Comparison of ENCODE assay signal across 8 mouse cellular contexts in genomic region chr15:102405489-102406195, GRCm38 (mm10). TPM values are rescaled to one million over a fixed set of nuclear protein-coding genes. Genes with fewer than 3 reads are reported as not detected.
DNase-seq lines count a peak whose midpoint lies in the region; ATAC-seq lines count a peak whose summit lies in the region.

Sp1 (plus strand) TSS chr15:102406143.

- peaks cover 31% of the 10 kb centered on the region for H3K36me3 ChIP-seq in forebrain, embryonic 14.5 days (ENCODE audit: control insufficient read depth, insufficient read depth, low read length)
- H3K36me3 ChIP-seq in neural tube, embryonic 15.5 days, result peaks cover 28% of the 10 kb centered on the region

- peak; percentile 100 for DNase-seq in ES-CJ7 (ENCODE audit: low read depth, low spot score)
- peak; percentile 99 for DNase-seq in cerebellum, adult 11 months
- peak; percentile 100 for DNase-seq in forebrain, embryonic 14.5 days (ENCODE audit: low spot score)
- DNase-seq in heart, postnatal 14 days, result peak; percentile 94 to 97
- DNase-seq in layer of hippocampus, adult 11-12 months (ENCODE audit: low spot score), result peak; percentile 100
- DNase-seq in lung, adult 18-20 months, result peak; percentile 100
- DNase-seq in testis, postnatal 14 days (ENCODE audit: low spot score), result peak; percentile 100

- H3K27ac ChIP-seq in forebrain, embryonic 14.5 days (ENCODE audit: low read depth, low read length), result peak within 1 kb of the TSS; percentile 99
- peak within 1 kb of the TSS; percentile 100 for H3K27ac ChIP-seq in neural tube, embryonic 15.5 days (replicated peaks)

- intact Hi-C loops in heart, postnatal 14 days (cut with DNase I), result no loop called here

- peak within 1 kb of the TSS; percentile 80 for H3K4me3 ChIP-seq in forebrain, embryonic 14.5 days (ENCODE audit: low read depth, low read length)
- peak within 1 kb of the TSS; percentile 72 for H3K4me3 ChIP-seq in neural tube, embryonic 15.5 days (replicated peaks)

- peak; percentile 98 for ATAC-seq in forebrain, embryonic 14.5 days
- ATAC-seq in neural tube, embryonic 15.5 days (ENCODE audit: low FRiP score), result peak; percentile 97

- H3K4me2 ChIP-seq in forebrain, embryonic 14.5 days (ENCODE audit: low read length), result peak within 1 kb of the TSS; percentile 56
- H3K4me2 ChIP-seq in neural tube, embryonic 15.5 days, result peak within 1 kb of the TSS; percentile 60

- under 1% methylated on average over 35 of the region's 38 CpGs for WGBS in forebrain, embryonic 14.5 days
- WGBS in neural tube, embryonic 15.5 days, result under 1% methylated on average over 38 of the region's 38 CpGs

- H3K9ac ChIP-seq in forebrain, embryonic 14.5 days (ENCODE audit: low read length), result peak within 1 kb of the TSS; percentile 87
- peak within 1 kb of the TSS; percentile 77 for H3K9ac ChIP-seq in neural tube, embryonic 15.5 days (replicated peaks)

- H3K9me3 ChIP-seq in forebrain, embryonic 14.5 days (replicated peaks; ENCODE audit: control insufficient read depth, low read length), result no peaks in the 10 kb centered on the region
- H3K9me3 ChIP-seq in neural tube, embryonic 15.5 days (replicated peaks), result no peaks in the 10 kb centered on the region

- H3K4me1 ChIP-seq in forebrain, embryonic 14.5 days (ENCODE audit: control insufficient read depth, insufficient read depth, low read length), result peaks cover 25% of the 10 kb centered on the region
- H3K4me1 ChIP-seq in neural tube, embryonic 15.5 days, result peaks cover 43% of the 10 kb centered on the region

- H3K27me3 ChIP-seq in forebrain, embryonic 14.5 days (replicated peaks; ENCODE audit: control insufficient read depth, insufficient read depth, low read length), result no peaks in the 10 kb centered on the region
- H3K27me3 ChIP-seq in neural tube, embryonic 15.5 days (replicated peaks), result no peaks in the 10 kb centered on the region

RNA-seq across cellular contexts. Expression of gene Sp1, which starts in this region (rescaled TPM):
- 6.6 and 7.0 TPM in 2 replicates for polyA plus RNA-seq in forebrain, embryonic 14.5 days (2014; fragmentation: Nextera tagmentation; extraction: Ambion mirVana)
- total RNA-seq in heart, postnatal 14 days (2021), result 10 to 100 TPM; 47.5 to 52.3 TPM
- polyA plus RNA-seq in neural tube, embryonic 15.5 days (2015; fragmentation: Nextera tagmentation; extraction: Ambion mirVana), result 3.0 and 3.9 TPM in 2 replicates

Comparison
In these comparisons a context has a peak if more than half of its experiments do, and no peak if none do; other contexts are left out.
1. Peak in every context shown above with its lines: DNase-seq, ATAC-seq, H3K4me3 ChIP-seq and H3K27ac ChIP-seq.